Mouse (Mus musculus): ENCODE data around the gene Tst.

DNA sequence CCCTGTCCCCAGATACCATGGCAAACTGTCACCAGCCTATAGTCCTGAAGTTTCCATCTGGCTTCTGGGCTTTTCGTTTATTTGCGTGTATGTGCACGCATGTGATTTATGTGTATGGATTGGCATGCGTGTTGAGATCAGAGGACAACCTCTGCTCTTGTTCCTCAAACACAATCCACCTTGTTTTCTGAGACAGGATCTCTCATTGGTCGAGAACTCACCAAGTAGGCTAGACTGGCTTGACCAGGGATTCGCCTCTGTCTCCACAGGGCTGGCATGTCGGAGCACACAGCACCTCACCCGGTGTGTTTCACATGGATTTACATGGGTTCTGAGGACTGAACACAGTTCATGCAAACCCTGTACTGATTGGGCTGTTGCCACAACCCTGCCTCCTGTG is 8.4 kb upstream of the Tst start:
- no peak for TF ChIP-seq POLR2A (IDR thresholded peaks at IDR 0.05; ENCODE audit: insufficient read depth, low read depth, low read length)
- TF ChIP-seq CTCF (IDR thresholded peaks at IDR 0.05; ENCODE audit: insufficient read depth, low read depth, low read length) = no peak
